Mouse (Mus musculus): ENCODE measurements around the gene Epb41. TPM values are rescaled to one million over a fixed set of nuclear protein-coding genes. Genes with fewer than 3 reads are reported as not detected.

Gene Epb41
- polyA plus RNA-seq, 1 experiment: 15.7 TPM

GRCm38 (mm10) chr4:132038809-132039208 is 36.3 kb downstream of the Epb41 start:
- peak overlapping the region; percentile 17; the same call in 1 of the 2 replicates for H3K27ac ChIP-seq (ENCODE audit: insufficient read depth, low read depth, low read length)
- H3K36me3 ChIP-seq (ENCODE audit: control insufficient read depth, insufficient read depth, low read length): no peaks in the 10 kb centered on the region
- H3K4me3 ChIP-seq (ENCODE audit: low read depth, low read length): no peak overlapping the region
- WGBS: 80% methylated on average over 2 of the region's 2 CpGs
- H3K4me1 ChIP-seq (ENCODE audit: control insufficient read depth, insufficient read depth, insufficient read length, low read length): peaks cover 12% of the 10 kb centered on the region; the same call in 1 of the 2 replicates
- no peaks in the 10 kb centered on the region for H3K27me3 ChIP-seq (ENCODE audit: control insufficient read depth, insufficient read depth, low read length)
- TF ChIP-seq POLR2A (IDR thresholded peaks at IDR 0.05; ENCODE audit: low read depth, low read length): no peak

DNA sequence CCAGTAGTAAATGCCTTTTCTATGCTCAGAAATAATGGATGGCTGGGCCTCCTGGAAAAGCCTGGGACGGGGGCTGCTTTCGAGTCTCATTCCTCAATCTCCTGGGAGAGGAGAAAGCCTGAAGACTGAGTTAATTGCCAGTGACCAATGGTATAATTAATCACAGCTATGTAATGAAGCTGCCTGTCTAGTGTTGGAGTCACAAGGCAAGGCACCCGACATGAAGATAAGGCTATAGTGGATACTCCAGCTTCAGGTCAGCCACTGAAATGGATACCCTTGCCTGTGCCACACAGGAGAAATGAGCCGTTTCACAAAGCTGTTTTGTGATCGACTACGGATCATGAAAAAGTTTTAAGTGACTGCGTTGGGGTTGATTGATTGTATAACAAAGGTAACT is 37.1 kb downstream of the Epb41 start:
- TF ChIP-seq POLR2A (IDR thresholded peaks at IDR 0.05; ENCODE audit: low read depth, low read length) (no peak), CTCF (IDR thresholded peaks at IDR 0.05; ENCODE audit: extremely low read depth, insufficient read length, insufficient replicate concordance, low read depth, low read length) (no peak)
- H3K27ac ChIP-seq (ENCODE audit: insufficient read depth, low read depth, low read length): no peak overlapping the region
- peaks cover 12% of the 10 kb centered on the region; the same call in 1 of the 2 replicates for H3K4me1 ChIP-seq (ENCODE audit: control insufficient read depth, insufficient read depth, insufficient read length, low read length)
- no peaks in the 10 kb centered on the region for H3K27me3 ChIP-seq (ENCODE audit: control insufficient read depth, insufficient read depth, low read length)
- H3K4me3 ChIP-seq (ENCODE audit: low read depth, low read length): no peak overlapping the region
- no peaks in the 10 kb centered on the region for H3K36me3 ChIP-seq (ENCODE audit: control insufficient read depth, insufficient read depth, low read length)
- WGBS: 80% methylated on average over 7 of the region's 7 CpGs

GRCm38 (mm10) chr4:132037137-132037536 is 38.0 kb downstream of the Epb41 start:
- no peak overlapping the region for H3K27ac ChIP-seq (ENCODE audit: insufficient read depth, low read depth, low read length)
- no peaks in the 10 kb centered on the region for H3K27me3 ChIP-seq (ENCODE audit: control insufficient read depth, insufficient read depth, low read length)
- no peak overlapping the region for H3K4me3 ChIP-seq (ENCODE audit: low read depth, low read length)
- 46% methylated on average over 5 of the region's 5 CpGs for WGBS
- H3K36me3 ChIP-seq (ENCODE audit: control insufficient read depth, insufficient read depth, low read length): no peaks in the 10 kb centered on the region
- H3K4me1 ChIP-seq (ENCODE audit: control insufficient read depth, insufficient read depth, insufficient read length, low read length): peaks cover 12% of the 10 kb centered on the region; the same call in 1 of the 2 replicates
- TF ChIP-seq CTCF (IDR thresholded peaks at IDR 0.05; ENCODE audit: extremely low read depth, insufficient read length, insufficient replicate concordance, low read depth, low read length) (no peak), POLR2A (IDR thresholded peaks at IDR 0.05; ENCODE audit: low read depth, low read length) (no peak)

- no peak overlapping the region for H3K27ac ChIP-seq (ENCODE audit: insufficient read depth, low read depth, low read length)
- WGBS: 91% methylated on average over 2 of the region's 2 CpGs
- no peaks in the 10 kb centered on the region for H3K27me3 ChIP-seq (ENCODE audit: control insufficient read depth, insufficient read depth, low read length)
- TF ChIP-seq POLR2A (IDR thresholded peaks at IDR 0.05; ENCODE audit: low read depth, low read length): no peak
- TF ChIP-seq CTCF (IDR thresholded peaks at IDR 0.05; ENCODE audit: extremely low read depth, insufficient read length, insufficient replicate concordance, low read depth, low read length): no peak
- no peaks in the 10 kb centered on the region for H3K36me3 ChIP-seq (ENCODE audit: control insufficient read depth, insufficient read depth, low read length)
- peaks cover 5% of the 10 kb centered on the region; the same call in 1 of the 2 replicates for H3K4me1 ChIP-seq (ENCODE audit: control insufficient read depth, insufficient read depth, insufficient read length, low read length)
- no peak overlapping the region for H3K4me3 ChIP-seq (ENCODE audit: low read depth, low read length)
Observed at GRCm38 (mm10) chr4:132034242-132034641, 40.9 kb downstream of the Epb41 start.

GRCm38 (mm10) chr4:132033183-132033582 is 41.9 kb downstream of the Epb41 start:
- H3K4me3 ChIP-seq (ENCODE audit: low read depth, low read length): no peak overlapping the region
- H3K4me1 ChIP-seq (ENCODE audit: control insufficient read depth, insufficient read depth, insufficient read length, low read length): peaks cover 2% of the 10 kb centered on the region; the same call in 1 of the 2 replicates
- TF ChIP-seq POLR2A (IDR thresholded peaks at IDR 0.05; ENCODE audit: low read depth, low read length) (no peak), CTCF (IDR thresholded peaks at IDR 0.05; ENCODE audit: extremely low read depth, insufficient read length, insufficient replicate concordance, low read depth, low read length) (peak; percentile 16; the same call in 1 of the 2 replicates)
- no peaks in the 10 kb centered on the region for H3K27me3 ChIP-seq (ENCODE audit: control insufficient read depth, insufficient read depth, low read length)
- WGBS: 95% methylated on average over 1 of the region's 1 CpGs
- no peaks in the 10 kb centered on the region for H3K36me3 ChIP-seq (ENCODE audit: control insufficient read depth, insufficient read depth, low read length)
- no peak overlapping the region for H3K27ac ChIP-seq (ENCODE audit: insufficient read depth, low read depth, low read length)

- no peaks in the 10 kb centered on the region for H3K27me3 ChIP-seq (ENCODE audit: control insufficient read depth, insufficient read depth, low read length)
- H3K36me3 ChIP-seq (ENCODE audit: control insufficient read depth, insufficient read depth, low read length): no peaks in the 10 kb centered on the region
- no peak overlapping the region for H3K27ac ChIP-seq (ENCODE audit: insufficient read depth, low read depth, low read length)
- H3K4me1 ChIP-seq (ENCODE audit: control insufficient read depth, insufficient read depth, insufficient read length, low read length): no peaks in the 10 kb centered on the region
- no peak for TF ChIP-seq POLR2A (IDR thresholded peaks at IDR 0.05; ENCODE audit: low read depth, low read length)
- no peak for TF ChIP-seq CTCF (IDR thresholded peaks at IDR 0.05; ENCODE audit: extremely low read depth, insufficient read length, insufficient replicate concordance, low read depth, low read length)
- H3K4me3 ChIP-seq (ENCODE audit: low read depth, low read length): no peak overlapping the region
- 72% methylated on average over 10 of the region's 10 CpGs for WGBS
Observed at GRCm38 (mm10) chr4:132029851-132030741, 45.0 kb downstream of the Epb41 start.

DNA sequence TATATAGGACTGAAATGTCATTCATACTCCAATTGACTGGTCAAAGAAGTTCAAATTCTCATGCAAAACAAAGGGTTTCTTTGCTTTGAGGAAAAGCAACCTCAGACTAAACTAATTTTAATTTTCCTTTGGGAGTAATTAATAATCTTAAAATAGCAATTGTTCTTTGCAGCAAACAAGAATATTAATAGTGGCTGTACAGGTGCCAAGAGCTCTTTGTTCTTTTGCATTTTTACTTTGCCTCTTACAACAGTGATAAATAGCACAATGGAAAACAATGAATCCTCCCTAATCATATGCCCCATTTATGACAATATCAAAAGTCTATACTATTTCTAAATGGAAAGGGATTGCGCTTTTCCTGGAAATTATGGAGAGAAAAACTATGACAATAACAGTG is 47.3 kb downstream of the Epb41 start:
- Histone ChIP-seq H3K4me1 (ENCODE audit: control insufficient read depth, insufficient read depth, insufficient read length, low read length) (no peaks in the 10 kb centered on the region), H3K36me3 (ENCODE audit: control insufficient read depth, insufficient read depth, low read length) (no peaks in the 10 kb centered on the region), H3K4me3 (ENCODE audit: low read depth, low read length) (no peak overlapping the region), H3K27me3 (ENCODE audit: control insufficient read depth, insufficient read depth, low read length) (no peaks in the 10 kb centered on the region), H3K27ac (ENCODE audit: insufficient read depth, low read depth, low read length) (no peak overlapping the region)
- WGBS: 90% methylated on average over 1 of the region's 1 CpGs
- TF ChIP-seq CTCF (IDR thresholded peaks at IDR 0.05; ENCODE audit: extremely low read depth, insufficient read length, insufficient replicate concordance, low read depth, low read length) (no peak), POLR2A (IDR thresholded peaks at IDR 0.05; ENCODE audit: low read depth, low read length) (no peak)
